Mouse (Mus musculus) MEL (cell line): ENCODE measurements at regions not wholly inside any gene's neighbourhood (a gene's known extent, or its start where the extent isn't known, plus 50 kb on each side); places are given as distances from the start of the nearest gene placed in this dataset.

Experiments
- CTCF ChIP-seq, 3 experiments: IDR thresholded peaks in 2 of 3; conservative IDR thresholded peaks in 1 of 3; 2 replicates each; pipeline ENCODE4 v1.5.1; 2011 to 2012; ENCODE audit warnings: low read length in 3 of 3, low read depth in 2 of 3, mild to moderate bottlenecking in 2 of 3, improper control_type of control experiment in 1 of 3, inconsistent platforms in 1 of 3, mixed read lengths in 1 of 3, moderate library complexity in 1 of 3; ENCODE audit not compliant: control insufficient read depth in 1 of 3, insufficient read depth in 1 of 3, poor library complexity in 1 of 3, severe bottlenecking in 1 of 3
- ELF1 ChIP-seq: IDR thresholded peaks from 2 replicates; pipeline ENCODE4 v1.6.1; 2014; ENCODE audit warnings: low read depth, mild to moderate bottlenecking, inconsistent platforms, low read length, improper control_type of control experiment, moderate library complexity
- USF1 ChIP-seq: IDR thresholded peaks from 2 replicates; pipeline ENCODE4 v1.6.1; 2014; ENCODE audit warnings: low read depth, mild to moderate bottlenecking, inconsistent platforms, low read length, improper control_type of control experiment, moderate library complexity

DNA sequence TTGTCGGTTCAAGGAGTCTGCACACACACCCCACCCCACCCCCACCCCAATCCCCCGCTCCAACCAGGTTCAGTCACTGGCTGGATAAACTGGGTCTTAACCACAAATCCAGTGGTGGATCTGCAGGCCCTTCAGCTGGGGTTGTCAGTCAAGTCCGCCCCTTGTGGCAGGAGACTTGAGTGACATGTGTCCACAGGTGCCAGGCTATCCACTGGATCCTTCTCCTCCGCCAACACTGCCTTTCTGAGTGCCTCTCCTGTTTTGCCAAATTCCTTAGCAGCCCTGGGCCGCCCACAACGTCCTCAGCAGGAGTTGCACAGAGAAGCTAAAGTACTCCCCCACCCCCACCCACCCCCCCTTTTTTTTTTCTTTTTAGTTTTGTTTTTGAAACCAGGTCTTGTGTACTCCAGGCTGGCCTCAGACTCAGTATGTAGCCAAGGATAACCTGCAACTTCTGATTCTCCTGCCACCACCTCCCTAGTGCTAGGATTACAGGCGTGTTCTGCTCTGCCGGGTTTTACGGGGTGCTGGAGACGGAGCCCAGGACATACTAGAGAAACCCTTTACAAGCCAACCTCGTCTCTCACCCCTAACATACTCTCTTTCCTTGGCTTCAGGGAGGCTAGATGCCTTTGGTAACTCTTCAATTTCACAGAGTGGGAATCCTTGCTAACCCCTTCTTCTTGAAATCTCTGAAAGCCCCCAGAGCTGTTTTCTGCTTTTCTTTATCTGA, 57.2 kb upstream of the Zfp280d start:
- TF ChIP-seq CTCF (IDR thresholded peaks at IDR 0.05 in 2 of 3, conservative IDR thresholded peaks at IDR 0.05 in 1 of 3; ENCODE audit: control insufficient read depth in 1 of 3, insufficient read depth in 1 of 3, low read depth in 2 of 3, low read length in 3 of 3, poor library complexity in 1 of 3, severe bottlenecking in 1 of 3) (no peak; a peak in 1 of 6 replicates), ELF1 (no peak), USF1 (no peak)
